Mouse (Mus musculus): Measurements from ENCODE around the gene Pole2.

Gene Pole2

GRCm38 (mm10) chr12:69210056-69210979 is 17.7 kb downstream of the Pole2 start:
- no peak for DNase-seq (ENCODE audit: low read depth)

- DNase-seq (ENCODE audit: low read depth), result no peak
Measured at GRCm38 (mm10) chr12:69208520-69208919, 19.5 kb downstream of the Pole2 start.

GRCm38 (mm10) chr12:69207926-69208325 is 20.1 kb downstream of the Pole2 start:
- no peak for DNase-seq (ENCODE audit: low read depth)

GRCm38 (mm10) chr12:69207396-69207795 is 20.6 kb downstream of the Pole2 start:
- no peak for DNase-seq (ENCODE audit: low read depth)

- DNase-seq (ENCODE audit: low read depth), result peak; percentile 33
Measured at GRCm38 (mm10) chr12:69204052-69204833, 23.8 kb downstream of the Pole2 start, which contains the start of gene Gm49384. Gm49384 (minus strand) TSS chr12:69204267.

GRCm38 (mm10) chr12:69198985-69199384 is 29.0 kb downstream of the Pole2 start:
- DNase-seq (ENCODE audit: low read depth), result no peak

- DNase-seq (ENCODE audit: low read depth), result peak; percentile 84
Measured at GRCm38 (mm10) chr12:69198164-69198535, 29.8 kb downstream of the Pole2 start, which contains the start of gene Dnaaf2. Dnaaf2 (minus strand) TSS chr12:69198429.

GRCm38 (mm10) chr12:69197378-69198163 is 30.4 kb downstream of the Pole2 start:
- DNase-seq (ENCODE audit: low read depth), result peak; percentile 69

GRCm38 (mm10) chr12:69196444-69197377 is 31.3 kb downstream of the Pole2 start, which contains the start of gene Gm49383:
Gm49383 (minus strand) TSS chr12:69197104.
- peak; percentile 84 for DNase-seq (ENCODE audit: low read depth)

GRCm38 (mm10) chr12:69192637-69193036 is 35.4 kb downstream of the Pole2 start:
- DNase-seq (ENCODE audit: low read depth), result no peak

GRCm38 (mm10) chr12:69191396-69191795 is 36.6 kb downstream of the Pole2 start:
- no peak for DNase-seq (ENCODE audit: low read depth)

GRCm38 (mm10) chr12:69190522-69190921 is 37.5 kb downstream of the Pole2 start:
- peak; percentile 46 for DNase-seq (ENCODE audit: low read depth)

GRCm38 (mm10) chr12:69190074-69190473 is 37.9 kb downstream of the Pole2 start:
- DNase-seq (ENCODE audit: low read depth), result no peak

GRCm38 (mm10) chr12:69186811-69187471 is 41.1 kb downstream of the Pole2 start:
- DNase-seq (ENCODE audit: low read depth), result no peak

GRCm38 (mm10) chr12:69185371-69185770 is 42.6 kb downstream of the Pole2 start:
- DNase-seq (ENCODE audit: low read depth), result no peak

- DNase-seq (ENCODE audit: low read depth), result peak; percentile 60
Measured at GRCm38 (mm10) chr12:69184342-69185295, 43.4 kb downstream of the Pole2 start.

- peak; percentile 100 for DNase-seq (ENCODE audit: low read depth)
Measured at GRCm38 (mm10) chr12:69183583-69184308, 44.2 kb downstream of the Pole2 start, which contains the start of the genes Rpl36al and Mgat2. Rpl36al (minus strand) TSS chr12:69184083. Mgat2 (plus strand) TSS chr12:69184157.

GRCm38 (mm10) chr12:69181800-69182199 is 46.2 kb downstream of the Pole2 start:
- DNase-seq (ENCODE audit: low read depth), result no peak
